Mouse (Mus musculus): ENCODE results near the gene Erh.

Gene Erh

GRCm38 (mm10) chr12:80615371-80616257 is 28.5 kb downstream of the Erh start:
- DNase-seq (ENCODE audit: low read depth) = no peak

- DNase-seq (ENCODE audit: low read depth) = no peak
Observed at GRCm38 (mm10) chr12:80612113-80612791, 31.9 kb downstream of the Erh start.

GRCm38 (mm10) chr12:80609928-80610327 is 34.2 kb downstream of the Erh start:
- DNase-seq (ENCODE audit: low read depth) = no peak

- no peak for DNase-seq (ENCODE audit: low read depth)
Observed at GRCm38 (mm10) chr12:80608576-80608975, 35.6 kb downstream of the Erh start.

- no peak for DNase-seq (ENCODE audit: low read depth)
Observed at GRCm38 (mm10) chr12:80604218-80604617, 39.9 kb downstream of the Erh start.

GRCm38 (mm10) chr12:80603566-80603965 is 40.6 kb downstream of the Erh start:
- no peak for DNase-seq (ENCODE audit: low read depth)

GRCm38 (mm10) chr12:80602432-80602831 is 41.7 kb downstream of the Erh start:
- DNase-seq (ENCODE audit: low read depth) = no peak

GRCm38 (mm10) chr12:80601597-80602269 is 42.4 kb downstream of the Erh start:
- no peak for DNase-seq (ENCODE audit: low read depth)

- DNase-seq (ENCODE audit: low read depth) = no peak
Observed at GRCm38 (mm10) chr12:80598756-80599155, 45.4 kb downstream of the Erh start.

GRCm38 (mm10) chr12:80598236-80598635 is 45.9 kb downstream of the Erh start:
- DNase-seq (ENCODE audit: low read depth) = no peak

- DNase-seq (ENCODE audit: low read depth) = no peak
Observed at GRCm38 (mm10) chr12:80595968-80596367, 48.2 kb downstream of the Erh start.

- peak; percentile 19 for DNase-seq (ENCODE audit: low read depth)
Observed at GRCm38 (mm10) chr12:80595566-80595965, 48.6 kb downstream of the Erh start.

GRCm38 (mm10) chr12:80594781-80595180 is 49.4 kb downstream of the Erh start:
- no peak for DNase-seq (ENCODE audit: low read depth)

GRCm38 (mm10) chr12:80594141-80594540 is 50.0 kb downstream of the Erh start:
- DNase-seq (ENCODE audit: low read depth) = no peak

- DNase-seq (ENCODE audit: low read depth) = no peak
Observed at GRCm38 (mm10) chr12:80584973-80585372, 59.2 kb downstream of the Erh start.
